Mouse (Mus musculus): ENCODE measurements around the gene Cdh5.
"Not testable (repeated sequence)": the region's sequence is repeated elsewhere in the genome, so short reads cannot be mapped to it uniquely, and the experiment has no call there.

Gene Cdh5

DNA sequence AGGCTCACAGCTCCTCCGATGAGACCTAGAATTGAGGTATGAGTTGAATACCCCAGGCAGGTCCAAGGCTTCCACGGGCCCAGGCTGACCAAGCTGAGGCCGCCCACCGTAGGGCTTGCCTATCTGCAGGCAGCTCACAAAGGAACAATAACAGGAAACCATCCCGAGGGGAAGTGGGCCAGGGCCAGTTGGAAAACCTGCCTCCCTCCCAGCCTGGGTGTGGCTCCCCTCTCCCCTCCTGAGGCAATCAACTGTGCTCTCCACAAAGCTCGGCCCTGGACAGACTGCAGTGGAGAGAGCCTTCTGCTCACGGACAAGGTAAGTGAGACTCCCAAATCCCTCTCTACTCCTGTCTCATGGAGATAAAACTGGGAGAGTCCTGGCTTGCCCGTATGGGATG, at the start of gene Cdh5:
TSS of gene Cdh5 (plus strand) at position 211 of the 400 bp plus-strand sequence.
- no peak for DNase-seq (ENCODE audit: low spot score)

DNA sequence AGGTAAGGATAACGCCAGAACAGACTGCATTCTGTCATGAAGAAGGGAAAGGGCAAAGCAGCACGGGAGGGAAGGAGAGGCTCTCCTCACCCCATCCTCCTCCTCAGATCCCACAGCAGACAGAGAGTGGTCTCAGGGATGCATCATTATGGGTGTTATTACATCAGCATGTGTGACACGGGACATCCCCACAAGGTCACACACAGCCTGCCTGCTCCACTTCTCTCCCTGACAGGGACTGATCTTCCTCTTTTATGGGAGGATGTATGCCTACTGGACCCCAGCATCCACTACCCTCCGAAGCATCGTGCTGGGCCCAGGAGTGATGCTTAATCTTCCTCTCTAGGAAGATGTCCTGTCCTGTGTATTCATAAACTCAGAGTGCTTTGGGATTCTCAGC, 41.5 kb upstream of the Cdh5 start:
- DNase-seq (ENCODE audit: low spot score): no peak

DNA sequence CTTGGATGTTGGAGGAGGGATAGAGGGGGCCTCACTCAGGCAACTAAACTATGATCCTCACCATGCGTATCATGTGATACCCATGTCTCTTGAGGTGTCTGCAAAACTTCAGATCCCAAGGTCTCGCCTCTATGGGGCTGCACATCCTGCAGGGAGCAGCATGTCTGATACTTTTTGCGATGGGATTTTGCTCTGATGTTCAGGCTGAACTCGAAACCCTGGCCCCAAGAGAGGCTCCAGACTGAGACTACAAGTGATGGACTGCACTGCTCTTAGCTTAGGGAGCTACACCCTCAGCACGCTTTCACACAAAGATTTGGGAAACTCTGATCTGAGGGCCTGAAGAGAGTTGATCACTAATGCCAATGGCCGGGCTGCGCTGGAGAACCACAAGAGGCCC, 41.0 kb upstream of the Cdh5 start:
- DNase-seq (ENCODE audit: low spot score): no peak

DNA sequence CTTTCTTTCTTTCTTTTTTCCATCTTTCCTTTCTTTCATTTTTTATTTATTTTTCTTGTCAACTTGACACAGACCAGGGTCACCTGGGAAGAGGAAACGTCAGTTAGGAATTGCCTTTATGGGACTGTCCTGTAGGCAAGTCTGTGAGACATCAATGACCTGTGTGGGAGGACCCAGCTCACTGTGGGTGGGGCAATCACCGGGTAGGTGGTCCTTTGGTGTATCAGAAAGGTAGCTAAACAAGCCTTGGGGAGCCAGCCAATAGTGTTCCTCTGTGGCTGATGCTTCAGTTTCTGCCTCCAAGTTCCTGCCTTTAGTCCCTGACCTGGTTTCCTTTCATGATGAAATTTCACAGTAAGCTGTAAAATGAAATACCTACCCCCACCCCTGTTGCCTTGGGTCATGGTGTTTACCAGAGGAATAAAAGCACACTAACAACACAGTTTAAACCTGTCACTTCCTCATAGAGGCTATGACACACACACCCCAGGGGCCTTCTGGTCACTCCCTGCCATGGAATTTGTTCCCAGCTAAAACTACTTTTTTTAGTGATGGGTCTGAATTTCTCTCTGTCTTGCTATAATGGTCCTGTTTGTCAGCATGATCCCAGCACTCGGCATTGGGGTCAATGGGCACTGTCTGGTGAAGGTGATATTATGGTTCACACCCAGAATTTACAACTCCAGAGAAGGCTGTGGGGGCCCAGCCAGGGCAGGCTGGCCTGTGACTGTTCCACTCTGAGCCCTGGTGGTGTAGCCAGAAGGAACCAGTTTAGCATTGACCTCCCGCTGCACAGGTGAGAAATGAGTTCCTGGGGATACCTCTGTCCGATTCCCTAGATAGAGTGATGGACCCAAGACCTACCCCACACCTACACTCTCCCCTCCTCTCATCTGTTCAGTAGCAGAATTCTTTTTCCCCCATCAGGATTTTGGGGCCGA, 40.1 kb upstream of the Cdh5 start:
- no peak for DNase-seq (ENCODE audit: low spot score)

DNA sequence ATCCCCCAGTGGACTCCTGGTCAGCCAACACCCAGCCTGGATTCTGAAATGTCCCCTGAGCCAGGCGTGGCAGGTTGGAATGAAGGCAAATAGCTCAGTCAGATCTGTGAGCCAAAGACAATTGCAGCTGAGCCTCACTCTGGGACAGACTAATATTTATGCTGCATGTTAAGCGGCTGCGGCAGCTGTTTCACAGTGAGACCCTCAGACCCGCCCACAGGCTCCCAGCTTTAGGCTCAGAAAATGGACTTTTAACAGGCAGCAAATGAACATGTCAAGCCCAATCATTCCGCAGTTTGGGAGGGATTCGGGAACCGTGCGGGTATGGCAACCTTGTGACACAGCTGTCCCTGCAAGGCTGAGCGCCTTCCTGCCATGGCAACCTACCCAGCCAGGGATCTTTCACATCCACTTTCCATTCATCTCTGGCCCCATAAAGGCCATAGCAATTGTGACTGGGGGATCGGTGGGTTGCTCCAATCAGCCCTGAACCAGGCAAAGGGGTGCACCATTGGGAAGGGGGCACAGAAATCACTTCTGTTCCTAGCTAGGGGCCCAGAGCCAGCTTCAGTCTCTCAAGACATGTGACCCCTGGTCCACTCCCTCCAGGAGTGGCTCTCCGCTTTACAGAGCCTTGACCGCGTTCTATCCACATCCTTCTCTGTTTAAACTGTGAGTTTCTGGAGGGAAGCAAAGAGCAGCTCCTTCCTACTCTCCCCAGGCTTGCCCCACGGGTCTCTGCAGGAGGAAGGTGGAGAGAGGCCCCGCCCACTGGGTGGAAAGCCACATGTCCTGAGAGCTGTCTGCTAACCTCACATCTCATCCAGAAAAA, 39.2 kb upstream of the Cdh5 start:
- DNase-seq (ENCODE audit: low spot score): peak; percentile 69

DNA sequence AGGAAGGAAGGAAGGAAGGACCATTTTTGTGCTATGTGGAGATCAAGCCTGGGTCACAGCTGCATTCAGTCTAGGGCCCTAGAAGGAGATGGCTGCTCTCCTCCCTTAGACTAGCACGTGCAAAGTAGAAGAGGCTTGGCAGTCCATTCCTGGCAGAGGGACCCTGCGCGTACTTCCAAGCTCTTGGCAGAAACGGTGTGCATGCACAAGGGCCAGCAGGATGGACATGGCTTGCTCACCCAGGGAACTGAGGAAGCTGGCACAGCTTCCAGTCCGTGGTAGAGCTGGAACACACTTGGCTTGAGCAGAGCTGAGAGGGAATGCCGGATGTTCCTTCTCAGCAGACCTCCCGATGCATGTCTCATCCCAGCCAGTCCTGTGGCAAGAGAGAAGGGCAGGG, 36.2 kb upstream of the Cdh5 start:
- DNase-seq (ENCODE audit: low spot score): no peak

DNA sequence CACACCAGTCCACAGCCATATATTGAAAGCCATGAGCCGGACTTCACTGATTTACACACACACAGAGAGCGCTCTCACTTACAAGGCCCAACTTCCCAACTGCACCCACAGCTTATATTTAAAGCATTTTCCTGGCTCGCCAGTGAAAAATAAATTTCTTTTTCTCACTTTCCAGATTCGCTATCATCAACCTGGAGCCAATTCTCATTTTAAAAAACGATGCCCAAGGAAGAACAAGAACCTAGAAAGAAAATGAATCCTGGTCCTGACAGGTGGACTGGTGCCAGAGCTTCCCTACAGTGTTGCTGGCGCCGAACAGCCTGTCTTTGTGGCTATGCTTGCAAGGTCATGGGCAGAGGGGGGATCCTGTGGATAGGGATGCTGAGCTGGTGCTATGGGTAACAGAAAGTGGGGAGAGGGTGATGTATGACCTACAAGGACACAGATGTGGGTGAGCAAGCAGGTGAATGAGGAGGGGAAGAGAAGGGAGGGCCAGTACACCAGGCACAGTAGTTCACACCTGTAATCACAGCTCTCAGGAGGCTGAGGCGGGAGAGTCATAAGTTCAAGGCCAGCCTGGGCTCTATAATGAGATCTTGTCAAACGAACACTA, 35.4 kb upstream of the Cdh5 start:
- DNase-seq (ENCODE audit: low spot score): no peak

DNA sequence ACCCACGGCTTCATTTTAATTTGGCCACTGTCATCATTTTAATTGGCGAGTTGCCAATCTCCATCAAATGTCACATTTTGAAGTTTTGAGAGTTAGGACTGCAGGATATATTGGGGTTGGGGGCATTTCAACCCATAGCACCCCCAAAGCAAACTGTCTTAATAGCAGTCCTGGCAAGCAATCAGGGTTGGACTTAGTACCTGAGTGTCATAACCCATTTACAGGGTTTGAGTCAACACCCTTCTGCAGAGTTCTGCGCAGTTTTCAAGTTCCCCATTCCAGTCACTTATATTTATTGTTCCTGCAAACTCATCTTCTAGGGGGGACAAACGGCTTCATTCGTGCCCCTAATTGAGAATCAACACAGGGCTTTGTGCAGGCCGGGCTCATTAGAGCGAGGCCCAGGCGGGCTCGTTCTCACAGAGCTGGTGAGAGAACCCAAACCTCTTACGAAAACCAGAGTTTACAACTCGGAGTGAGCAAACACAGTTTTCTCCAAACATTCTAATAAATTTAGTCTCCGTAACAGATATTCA, 34.0 kb upstream of the Cdh5 start:
- no peak for DNase-seq (ENCODE audit: low spot score)

DNA sequence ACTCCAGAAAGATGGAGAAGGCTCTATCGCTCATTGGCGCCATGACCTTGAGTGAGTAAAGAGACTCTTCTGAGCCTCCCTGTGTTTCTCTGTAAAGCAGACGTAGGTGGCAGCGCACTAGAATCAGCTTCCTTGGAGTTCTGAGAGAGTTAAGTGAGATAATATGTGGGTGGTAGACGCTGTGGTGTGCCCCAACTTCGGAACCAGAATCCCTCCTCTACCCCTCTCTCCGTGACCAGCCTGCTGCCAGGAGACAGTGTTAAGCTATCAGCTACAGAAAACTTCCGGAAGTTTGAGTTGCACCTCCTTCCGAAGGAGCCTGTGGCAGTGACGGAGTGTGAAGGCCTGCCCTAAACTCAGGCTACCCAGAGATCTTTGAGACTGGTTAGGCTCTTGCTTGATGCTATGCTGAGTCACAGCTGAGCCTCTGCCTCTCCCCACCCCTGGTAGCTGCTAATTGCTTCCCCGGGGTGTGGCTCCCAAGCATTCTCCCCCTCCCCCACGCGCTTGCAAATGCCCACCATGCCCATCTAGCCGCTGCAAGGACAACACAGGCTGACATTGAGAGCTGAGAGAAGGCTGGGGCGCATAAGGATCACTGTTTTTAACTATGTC, 32.9 kb upstream of the Cdh5 start:
- DNase-seq (ENCODE audit: low spot score): no peak

DNA sequence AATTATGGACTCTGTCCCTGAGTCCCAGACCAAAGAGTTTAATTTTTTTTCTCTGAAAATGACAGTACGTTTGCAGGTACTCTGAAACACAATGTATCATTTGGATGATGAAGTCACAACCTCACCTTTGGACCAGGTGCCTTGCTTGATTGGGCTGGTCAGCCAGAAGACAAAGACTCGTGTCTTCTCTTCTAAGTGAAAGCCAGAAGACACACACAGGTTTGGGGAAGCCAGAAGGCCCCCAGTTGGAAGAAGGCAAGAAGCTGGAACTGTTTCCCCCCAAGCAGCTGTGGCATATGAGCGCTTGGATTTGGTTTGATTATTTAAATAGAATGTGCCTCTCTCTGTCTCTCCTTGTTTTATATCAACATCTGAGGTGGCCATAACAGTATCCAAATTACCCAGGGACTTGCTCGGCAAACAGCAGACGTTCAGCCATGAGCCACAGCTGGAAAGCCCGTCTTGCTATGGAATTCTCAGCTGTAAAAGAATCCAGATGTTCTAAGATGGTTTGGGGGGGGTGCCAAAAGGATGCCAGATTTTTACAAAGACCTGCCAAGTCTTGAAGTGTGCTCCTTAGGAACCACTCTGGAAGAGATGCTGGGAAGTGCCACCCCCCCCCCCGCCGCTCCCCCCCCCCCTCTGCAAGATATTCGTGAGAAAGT, 31.1 kb upstream of the Cdh5 start:
- not testable (repeated sequence) for DNase-seq (ENCODE audit: low spot score)

DNA sequence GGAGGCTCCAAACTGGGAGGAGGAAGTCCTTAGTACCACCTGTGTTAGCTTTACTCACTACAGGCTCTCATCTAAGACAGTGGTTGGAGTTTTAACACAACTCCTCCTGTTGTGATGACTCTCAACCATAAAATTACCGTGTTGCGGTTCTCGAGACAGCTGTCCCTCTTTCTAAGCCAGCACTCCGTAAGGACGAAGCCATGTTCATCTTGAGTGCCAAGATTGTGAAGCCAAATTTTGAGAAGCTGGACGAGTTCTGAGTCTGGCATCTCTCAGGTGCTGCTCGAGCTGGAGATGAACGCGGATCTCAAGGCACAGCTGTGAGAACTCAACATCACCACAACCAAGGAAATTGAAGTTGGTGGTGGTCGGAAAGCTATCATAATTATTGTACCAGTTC, 30.5 kb upstream of the Cdh5 start:
- no peak for DNase-seq (ENCODE audit: low spot score)

DNA sequence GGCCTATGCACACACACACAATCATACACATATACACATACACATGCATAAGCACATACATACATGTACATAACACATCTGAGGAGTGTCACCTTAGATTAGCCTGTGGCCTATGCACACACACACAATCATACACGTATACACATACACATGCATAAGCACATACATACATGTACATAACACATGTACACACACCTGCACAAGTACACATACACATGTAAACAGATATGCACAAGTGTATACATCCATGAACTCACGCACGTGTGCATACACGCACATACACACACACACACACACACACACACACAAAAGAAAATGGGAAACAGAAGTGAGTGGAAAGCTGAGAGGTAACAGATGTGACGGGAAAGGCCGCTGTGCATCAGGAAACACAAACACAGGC, 26.3 kb upstream of the Cdh5 start:
- no peak for DNase-seq (ENCODE audit: low spot score)

DNA sequence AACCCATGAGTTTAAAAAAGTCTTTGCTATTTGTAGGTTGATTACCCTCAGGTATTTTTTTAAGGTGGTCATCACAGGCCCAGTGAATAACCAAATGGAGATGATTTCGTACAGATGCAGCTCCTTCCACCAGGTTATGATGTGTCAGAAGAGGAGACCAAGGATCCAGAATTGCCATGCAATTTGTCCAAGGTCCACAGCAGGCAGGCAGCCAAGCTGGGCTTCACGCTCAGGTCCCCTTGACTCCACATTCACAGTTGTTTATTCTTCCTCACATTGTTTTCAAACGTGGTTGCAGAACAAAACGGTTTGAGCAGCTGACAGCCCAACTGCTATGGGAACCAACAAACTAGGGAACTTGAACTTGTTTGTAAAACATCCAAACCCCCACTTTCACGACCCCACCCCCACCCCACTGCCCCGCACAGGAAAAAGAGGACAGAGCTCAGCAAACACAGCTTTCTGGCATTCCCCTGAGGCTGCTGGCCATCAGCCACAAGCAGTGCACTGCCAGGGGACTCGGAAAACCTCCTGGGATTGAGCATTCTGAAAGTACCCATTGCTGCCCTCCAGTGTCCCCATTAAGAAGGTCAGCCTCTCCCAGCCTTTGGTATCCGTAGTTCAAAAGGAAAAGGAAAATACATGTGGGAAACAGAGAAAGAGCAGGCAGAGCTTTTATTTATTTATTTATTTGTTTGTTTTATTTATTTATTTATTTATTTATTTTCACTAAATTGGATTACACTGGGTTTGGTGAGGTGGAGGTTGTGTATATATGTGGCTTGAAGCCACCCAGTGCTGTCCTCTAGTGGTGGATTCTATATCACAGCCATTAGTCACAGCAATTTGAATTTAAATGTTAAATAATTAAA, 24.6 kb upstream of the Cdh5 start:
- peak; percentile 74 for DNase-seq (ENCODE audit: low spot score)

DNA sequence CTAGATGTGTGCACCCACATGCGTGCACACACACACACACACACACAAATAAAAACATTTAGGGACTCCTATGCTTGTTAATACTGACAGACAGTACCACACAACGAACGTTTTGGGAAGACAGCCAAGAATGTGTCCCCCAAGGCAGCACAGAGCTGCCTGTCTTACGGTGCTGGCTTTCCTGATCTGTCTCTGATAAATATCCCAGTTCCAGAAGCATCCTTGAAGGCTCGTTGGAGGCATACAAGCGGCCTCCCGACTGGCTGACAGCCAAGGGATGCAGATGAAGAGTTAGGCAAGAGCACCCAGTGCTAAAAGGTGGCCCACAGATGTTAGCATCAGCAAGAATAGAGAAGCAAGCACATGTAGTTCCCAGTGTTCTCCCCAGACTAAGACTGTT, 23.3 kb upstream of the Cdh5 start:
- no peak for DNase-seq (ENCODE audit: low spot score)

DNA sequence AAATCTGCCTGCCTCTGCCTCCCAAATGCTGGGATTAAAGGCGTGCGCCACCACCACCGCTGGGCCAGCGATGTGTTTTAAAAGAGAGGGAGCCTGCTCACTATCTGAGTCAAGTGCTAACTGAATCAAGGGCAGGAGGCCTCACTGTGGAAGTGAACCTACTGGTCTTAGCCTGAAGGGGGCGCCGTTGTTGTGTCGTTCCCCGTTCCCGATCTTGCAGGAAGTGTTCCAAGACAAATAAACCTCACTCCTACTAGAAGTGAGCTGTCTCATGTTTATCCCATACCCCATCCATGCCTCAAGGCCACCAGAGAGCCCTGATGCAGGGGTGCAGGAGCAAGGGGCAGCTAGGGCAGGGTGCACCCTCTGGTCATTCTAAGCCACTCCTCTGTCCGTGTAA, 16.1 kb upstream of the Cdh5 start:
- DNase-seq (ENCODE audit: low spot score): no peak

DNA sequence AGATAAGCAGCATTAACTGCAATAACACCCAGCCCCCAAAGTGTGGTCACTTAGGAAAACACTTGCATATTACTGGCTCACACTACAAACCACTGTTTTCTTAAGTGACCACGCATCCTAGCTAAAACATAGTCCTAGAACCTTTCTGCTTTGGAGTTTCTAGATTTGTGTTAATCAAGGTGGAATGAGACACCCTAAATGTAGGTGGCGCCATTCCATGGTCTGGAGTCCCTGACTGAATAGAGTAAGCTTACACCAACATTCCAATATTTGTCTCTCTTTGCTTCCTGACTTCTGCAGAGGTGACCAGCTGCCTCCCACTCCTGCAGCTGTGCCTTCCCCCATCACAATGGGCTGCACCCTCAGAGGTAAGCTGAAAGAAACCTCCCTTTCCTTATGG, 14.8 kb upstream of the Cdh5 start:
- no peak for DNase-seq (ENCODE audit: low spot score)

DNA sequence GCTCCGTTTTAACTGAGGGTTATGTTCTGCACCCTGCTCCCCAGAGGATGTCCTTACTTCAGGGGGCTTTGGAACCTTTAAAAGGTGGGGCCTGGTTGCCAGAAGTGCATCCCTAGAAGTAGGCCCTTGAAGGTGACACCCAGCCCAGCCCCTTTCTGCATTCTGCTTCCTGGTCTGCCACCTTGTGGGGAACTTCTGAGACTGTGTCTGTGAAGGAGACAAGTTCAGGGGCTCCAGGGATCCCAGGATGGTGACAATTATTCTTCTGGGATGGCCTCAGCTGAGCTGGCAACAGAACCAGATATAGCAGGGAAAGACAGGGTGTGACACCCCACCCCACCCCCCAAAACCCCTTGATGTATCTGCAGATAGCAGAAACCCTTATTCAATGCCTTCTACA, 14.3 kb upstream of the Cdh5 start:
- DNase-seq (ENCODE audit: low spot score): no peak

DNA sequence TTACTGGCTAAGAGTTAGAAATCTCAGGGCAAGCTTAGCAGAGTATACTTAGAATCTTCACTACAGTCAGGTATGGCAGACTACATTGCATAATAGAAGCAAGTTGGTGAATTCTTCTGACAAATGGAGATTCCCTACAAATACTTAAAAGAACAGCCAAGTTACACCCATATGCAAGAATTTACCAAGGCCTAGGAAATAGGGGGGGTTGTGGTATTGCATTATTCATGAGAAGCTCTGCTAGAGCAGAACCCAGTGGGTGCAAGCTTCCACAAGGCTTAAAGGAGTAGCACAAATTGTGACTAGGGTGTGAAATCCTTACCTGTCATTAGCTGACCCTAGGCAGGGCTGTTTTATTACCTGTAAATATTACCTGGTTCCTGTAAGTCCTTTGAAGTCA, 13.5 kb upstream of the Cdh5 start:
- DNase-seq (ENCODE audit: low spot score): not testable (repeated sequence)

DNA sequence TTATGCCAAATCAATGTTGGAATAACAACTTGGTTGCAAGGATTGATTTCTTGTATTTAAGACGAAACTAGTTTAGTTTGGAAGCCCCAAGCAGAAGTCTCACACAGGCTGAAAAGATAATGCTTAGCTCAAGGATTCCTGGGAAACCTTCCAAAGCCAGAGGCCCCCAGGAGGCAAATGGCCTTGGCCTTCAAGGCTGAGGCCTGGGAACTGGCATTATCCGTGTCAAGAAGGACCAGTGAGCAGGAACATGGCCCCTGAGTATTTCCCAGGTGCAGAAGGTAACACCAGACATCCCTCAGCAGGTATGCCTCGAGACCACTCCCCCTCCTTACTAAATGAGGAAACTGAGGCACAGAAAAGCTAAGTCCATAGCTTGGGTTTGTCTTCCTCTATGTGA, 12.5 kb upstream of the Cdh5 start:
- no peak for DNase-seq (ENCODE audit: low spot score)
